Mouse (Mus musculus): ENCODE measurements around the gene S1pr1. TPM values are rescaled to one million over a fixed set of nuclear protein-coding genes. Genes with fewer than 3 reads are reported as not detected.

Gene S1pr1
- polyA plus RNA-seq (2015; fragmentation: Nextera tagmentation; extraction: Ambion mirVana) = 14.6 and 16.5 TPM in 2 replicates

DNA sequence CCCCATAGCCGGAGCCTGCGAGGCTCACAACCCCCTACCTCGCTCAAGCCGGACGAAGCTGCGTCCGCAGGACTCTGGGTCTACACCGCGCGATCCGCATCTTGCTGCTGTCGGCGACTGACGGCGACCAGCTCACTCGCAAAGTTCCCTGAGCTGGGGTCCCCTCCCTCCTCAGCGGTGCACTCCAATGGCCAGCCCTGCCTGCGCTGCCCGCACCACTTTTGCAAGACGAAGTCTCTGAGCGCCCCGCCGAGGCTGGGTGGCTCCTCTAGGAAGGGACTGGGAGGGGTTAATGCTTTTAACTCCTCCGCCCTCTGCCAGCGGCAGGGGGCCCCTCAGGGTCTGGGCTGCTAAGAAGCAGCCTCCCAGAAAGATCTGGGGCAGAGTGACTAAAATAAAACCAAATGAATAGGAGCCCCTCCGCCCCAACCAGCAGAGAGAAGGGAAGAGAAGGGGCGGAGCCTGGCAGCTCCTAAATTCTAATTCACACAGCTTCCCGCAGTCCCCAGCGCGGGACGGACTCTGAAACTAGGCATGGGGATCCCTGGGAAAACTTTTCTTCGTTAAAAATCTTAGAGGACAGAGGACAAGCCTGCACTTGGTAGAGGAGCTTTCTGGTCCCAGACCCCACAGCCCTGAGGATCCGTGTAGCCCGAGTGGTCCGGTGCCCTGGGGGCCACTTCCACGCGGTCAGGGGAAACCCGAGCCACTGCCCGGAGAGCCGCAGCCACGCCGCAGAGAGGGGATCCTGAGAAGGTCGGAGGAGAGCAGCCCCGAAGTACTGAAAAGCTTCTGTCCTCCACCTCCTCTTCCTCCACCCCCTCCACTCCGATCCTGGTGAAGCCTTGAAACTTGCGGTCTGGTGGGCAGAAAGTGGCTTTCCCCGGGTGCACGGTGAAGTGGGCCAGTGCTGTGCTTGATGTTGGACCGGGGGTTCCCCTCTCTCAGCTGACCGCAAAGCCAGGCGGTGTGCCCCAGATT, at the start of gene S1pr1:
S1pr1 (minus strand) TSS at position 402 of the 981 bp plus-strand sequence.
- ATAC-seq = peak; percentile 91

DNA sequence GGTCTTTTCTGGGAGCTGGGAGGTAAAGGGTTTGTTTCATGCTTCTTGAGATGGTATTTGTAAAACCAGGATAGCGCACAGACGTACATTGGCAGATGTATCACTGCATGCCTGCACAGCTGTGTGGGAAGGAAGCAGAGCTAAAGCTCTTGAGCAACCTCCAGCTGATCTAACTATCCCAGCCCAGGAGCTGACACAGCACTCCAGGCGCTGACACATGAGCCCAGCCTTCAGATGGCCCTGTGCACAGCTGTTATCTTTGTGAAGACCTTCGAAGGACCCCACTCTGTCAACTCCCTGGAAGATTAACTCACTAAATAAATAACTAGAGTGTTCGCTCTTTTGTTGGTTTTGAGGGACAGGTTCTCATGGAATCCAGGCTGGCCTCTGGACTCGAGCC, 48.4 kb upstream of the S1pr1 start:
- Histone ChIP-seq H3K9ac (no peak overlapping the region), H3K9me3 (no peaks in the 10 kb centered on the region), H3K27me3 (replicated peaks) (no peaks in the 10 kb centered on the region), H3K36me3 (no peaks in the 10 kb centered on the region), H3K4me1 (replicated peaks) (0 out of 2 replicates have a peak, but pooled peaks cover 4% of the 10 kb centered on the region), H3K27ac (no peak overlapping the region), H3K4me2 (replicated peaks) (no peak overlapping the region; the same call in 1 of the 2 replicates), H3K4me3 (replicated peaks) (no peak overlapping the region)
- ATAC-seq = peak; percentile 82
- 27% methylated on average over 6 of the region's 6 CpGs for WGBS

More for the DNA sequence above, at the start of gene S1pr1:
- no peaks in the 10 kb centered on the region for H3K9me3 ChIP-seq
- peak within 1 kb of the TSS; percentile 64 for H3K9ac ChIP-seq
- peak within 1 kb of the TSS; percentile 56 for H3K4me3 ChIP-seq (replicated peaks)
- 2% methylated on average over 51 of the region's 51 CpGs for WGBS
- H3K36me3 ChIP-seq = no peaks in the 10 kb centered on the region
- no peaks in the 10 kb centered on the region for H3K27me3 ChIP-seq (replicated peaks)
- peak within 1 kb of the TSS; percentile 66 for H3K27ac ChIP-seq
- H3K4me2 ChIP-seq (replicated peaks) = peak within 1 kb of the TSS; percentile 92
- no peaks in the 10 kb centered on the region; the same call in 1 of the 2 replicates for H3K4me1 ChIP-seq (replicated peaks)

DNA sequence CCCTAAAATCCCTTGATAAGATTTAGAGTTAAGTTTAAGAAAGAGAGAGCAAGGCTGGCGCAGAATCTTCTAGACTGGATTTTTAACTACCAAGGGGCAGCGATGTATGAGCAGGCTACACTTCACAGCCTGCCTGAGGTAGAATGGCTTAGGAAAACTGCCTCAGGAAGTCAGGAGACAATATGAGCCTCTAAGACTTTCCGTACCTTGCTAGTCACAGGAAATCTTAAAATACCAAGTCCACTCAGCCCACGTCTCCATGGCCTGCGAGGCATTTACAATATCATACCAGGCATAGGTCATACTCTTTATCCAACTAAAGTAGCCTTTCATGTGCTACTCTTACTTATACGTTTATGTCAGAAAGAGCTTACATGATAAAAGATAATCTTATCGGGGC, 48.0 kb upstream of the S1pr1 start:
- ATAC-seq = no peak
- Histone ChIP-seq H3K4me2 (replicated peaks) (no peak overlapping the region), H3K4me3 (replicated peaks) (no peak overlapping the region), H3K9ac (no peak overlapping the region), H3K9me3 (no peaks in the 10 kb centered on the region), H3K27ac (no peak overlapping the region), H3K36me3 (no peaks in the 10 kb centered on the region), H3K4me1 (replicated peaks) (0 out of 2 replicates have a peak, but pooled peaks cover 4% of the 10 kb centered on the region), H3K27me3 (replicated peaks) (no peaks in the 10 kb centered on the region)
- WGBS = 64% methylated on average over 7 of the region's 7 CpGs

DNA sequence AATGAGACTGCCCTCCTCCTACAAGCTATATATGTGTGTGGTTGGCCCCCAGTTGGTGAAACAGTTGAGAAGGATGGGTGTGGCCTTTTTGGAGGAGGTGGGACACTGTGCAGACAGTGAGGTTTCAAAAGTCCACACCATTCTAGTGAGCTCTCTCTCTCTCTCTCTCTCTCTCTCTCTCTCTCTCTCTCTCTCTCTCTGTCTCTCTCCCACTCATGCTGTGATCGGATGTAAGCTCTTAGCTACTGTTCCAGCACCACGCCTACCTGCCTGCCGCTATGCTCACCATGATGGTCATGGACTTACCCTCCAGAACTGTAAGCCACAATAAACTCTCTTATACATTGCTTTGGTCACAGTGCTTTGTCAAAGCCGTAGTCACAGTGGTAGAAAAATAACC, 44.8 kb upstream of the S1pr1 start:
- no peak for ATAC-seq
- no peaks in the 10 kb centered on the region for H3K27me3 ChIP-seq (replicated peaks)
- H3K9me3 ChIP-seq = no peaks in the 10 kb centered on the region
- no peak overlapping the region for H3K27ac ChIP-seq
- no peak overlapping the region for H3K4me2 ChIP-seq (replicated peaks)
- 96% methylated on average over 4 of the region's 4 CpGs for WGBS
- H3K4me3 ChIP-seq (replicated peaks) = no peak overlapping the region
- 0 out of 2 replicates have a peak, but pooled peaks cover 4% of the 10 kb centered on the region for H3K4me1 ChIP-seq (replicated peaks)
- no peak overlapping the region for H3K9ac ChIP-seq
- H3K36me3 ChIP-seq = no peaks in the 10 kb centered on the region

DNA sequence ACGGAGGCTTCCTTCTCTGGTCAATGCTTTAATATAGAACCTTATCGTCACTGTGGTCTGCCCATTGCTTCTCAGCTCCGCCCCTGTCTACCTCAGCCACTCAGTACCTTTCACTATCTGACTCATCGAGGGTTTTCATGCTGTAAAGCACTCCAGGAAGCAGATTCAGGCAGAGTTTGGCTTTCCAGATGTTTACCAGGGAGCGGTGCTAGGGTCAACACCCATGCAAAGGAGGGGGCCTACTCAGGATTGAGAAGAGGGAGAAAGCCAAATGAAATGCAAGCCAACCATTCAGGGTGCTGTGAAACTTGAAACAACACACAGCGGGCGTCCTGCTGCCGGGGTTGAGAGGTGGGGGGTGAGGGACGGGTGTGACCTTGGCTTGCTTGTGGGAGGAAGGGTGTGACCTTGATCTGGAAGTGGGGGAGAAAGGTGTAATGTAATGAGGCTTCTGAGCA, 43.6 kb upstream of the S1pr1 start:
- Histone ChIP-seq H3K4me3 (replicated peaks) (peak overlapping the region; percentile 16; the same call in 1 of the 2 replicates), H3K36me3 (no peaks in the 10 kb centered on the region), H3K4me2 (replicated peaks) (peak overlapping the region; percentile 51), H3K9ac (no peak overlapping the region), H3K27me3 (replicated peaks) (no peaks in the 10 kb centered on the region), H3K4me1 (replicated peaks) (0 out of 2 replicates have a peak, but pooled peaks cover 2% of the 10 kb centered on the region), H3K9me3 (no peaks in the 10 kb centered on the region), H3K27ac (no peak overlapping the region)
- WGBS = 10% methylated on average over 9 of the region's 9 CpGs
- ATAC-seq = peak; percentile 87

DNA sequence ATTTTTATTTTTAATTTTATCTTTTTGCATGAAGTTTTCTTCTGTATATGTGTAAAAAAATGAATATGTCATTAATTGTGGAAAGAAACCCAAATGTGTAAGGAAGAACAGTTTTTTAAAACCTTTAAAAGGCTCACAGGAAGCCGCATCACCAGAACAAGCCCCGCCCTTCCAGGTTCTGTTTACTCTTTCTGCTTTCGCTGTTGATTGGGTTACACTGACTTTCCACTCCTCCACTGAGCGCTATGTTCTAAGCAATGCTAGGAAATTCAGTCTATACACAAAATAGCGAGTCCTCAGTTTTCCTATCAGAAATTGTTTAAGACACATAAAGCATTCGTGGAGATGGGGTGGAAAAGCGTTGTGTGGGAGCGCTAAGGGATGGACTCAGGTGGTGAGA, 39.6 kb upstream of the S1pr1 start:
- no peak overlapping the region for H3K4me3 ChIP-seq (replicated peaks)

DNA sequence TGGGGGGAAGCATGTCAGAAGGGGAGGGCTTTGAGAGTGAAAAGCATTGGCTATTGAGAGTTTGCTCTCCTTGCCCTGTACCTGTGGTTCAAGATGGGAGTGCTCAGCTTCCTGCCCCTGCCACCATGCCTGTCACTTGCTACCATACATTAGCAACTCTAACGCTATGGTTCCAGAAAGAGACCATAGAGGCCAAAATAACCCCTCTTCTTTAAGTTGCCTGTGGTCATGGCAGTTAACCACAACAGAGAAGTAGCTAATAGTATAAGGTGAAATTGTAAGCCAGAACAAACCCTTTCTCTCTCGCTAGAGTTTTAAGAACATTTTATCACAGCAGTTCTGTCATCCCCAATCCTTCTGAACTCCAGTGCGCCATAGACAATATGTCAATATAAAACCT, 35.5 kb upstream of the S1pr1 start:
- no peaks in the 10 kb centered on the region for H3K4me1 ChIP-seq (replicated peaks)
- H3K9ac ChIP-seq = no peak overlapping the region
- no peaks in the 10 kb centered on the region for H3K36me3 ChIP-seq
- no peak for ATAC-seq
- WGBS = 86% methylated on average over 3 of the region's 3 CpGs
- H3K4me3 ChIP-seq (replicated peaks) = no peak overlapping the region
- no peak overlapping the region for H3K4me2 ChIP-seq (replicated peaks)
- no peak overlapping the region for H3K27ac ChIP-seq
- H3K9me3 ChIP-seq = no peaks in the 10 kb centered on the region
- no peaks in the 10 kb centered on the region for H3K27me3 ChIP-seq (replicated peaks)

More for the DNA sequence above, 39.6 kb upstream of the S1pr1 start:
- H3K4me1 ChIP-seq (replicated peaks) = no peaks in the 10 kb centered on the region
- H3K36me3 ChIP-seq = no peaks in the 10 kb centered on the region
- no peak overlapping the region for H3K27ac ChIP-seq
- no peaks in the 10 kb centered on the region for H3K9me3 ChIP-seq
- H3K9ac ChIP-seq = no peak overlapping the region
- 0 out of 2 replicates have a peak overlapping the region, but pooled peaks have one; percentile 19 for H3K4me2 ChIP-seq (replicated peaks)
- H3K27me3 ChIP-seq (replicated peaks) = no peaks in the 10 kb centered on the region
- no peak for ATAC-seq
- WGBS = 48% methylated on average over 8 of the region's 8 CpGs

DNA sequence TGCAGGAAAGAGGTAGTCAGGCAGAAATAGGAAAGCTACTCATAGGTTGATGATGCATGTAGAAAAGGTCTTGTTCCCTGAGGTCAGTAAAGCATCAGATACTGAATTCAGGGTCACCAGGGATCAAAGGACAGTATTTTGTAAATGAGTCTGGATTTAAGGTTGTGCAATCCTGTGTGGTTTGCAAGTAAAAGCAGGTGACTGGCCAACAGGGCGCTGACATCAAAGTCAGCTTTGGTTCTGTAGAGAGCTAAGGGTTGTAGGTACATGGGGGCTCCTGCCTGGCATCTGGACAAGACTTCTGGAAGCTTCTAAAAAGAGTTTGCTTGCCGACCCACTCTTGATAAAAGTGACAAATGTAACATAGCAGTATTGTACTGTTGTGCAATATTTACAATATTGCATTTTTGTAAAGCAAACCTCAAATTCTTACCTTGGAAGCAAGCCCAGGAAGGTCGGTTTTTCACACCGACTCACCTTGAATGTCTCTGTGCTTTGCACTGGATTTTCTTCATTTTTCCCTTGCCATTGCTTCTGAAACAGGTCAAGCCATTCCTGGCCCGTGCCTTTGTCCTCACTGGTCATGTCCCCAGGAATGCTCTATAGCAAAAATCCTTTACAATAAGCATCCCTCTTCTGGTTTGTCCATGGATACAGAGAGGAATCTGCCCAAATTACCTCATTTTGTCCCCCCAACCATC, 33.6 kb upstream of the S1pr1 start:
- Histone ChIP-seq H3K9ac (no peak overlapping the region), H3K4me3 (replicated peaks) (no peak overlapping the region), H3K27me3 (replicated peaks) (no peaks in the 10 kb centered on the region), H3K27ac (no peak overlapping the region), H3K4me1 (replicated peaks) (no peaks in the 10 kb centered on the region), H3K9me3 (no peaks in the 10 kb centered on the region), H3K4me2 (replicated peaks) (no peak overlapping the region), H3K36me3 (no peaks in the 10 kb centered on the region)
- ATAC-seq = no peak
- WGBS = 78% methylated on average over 5 of the region's 5 CpGs

DNA sequence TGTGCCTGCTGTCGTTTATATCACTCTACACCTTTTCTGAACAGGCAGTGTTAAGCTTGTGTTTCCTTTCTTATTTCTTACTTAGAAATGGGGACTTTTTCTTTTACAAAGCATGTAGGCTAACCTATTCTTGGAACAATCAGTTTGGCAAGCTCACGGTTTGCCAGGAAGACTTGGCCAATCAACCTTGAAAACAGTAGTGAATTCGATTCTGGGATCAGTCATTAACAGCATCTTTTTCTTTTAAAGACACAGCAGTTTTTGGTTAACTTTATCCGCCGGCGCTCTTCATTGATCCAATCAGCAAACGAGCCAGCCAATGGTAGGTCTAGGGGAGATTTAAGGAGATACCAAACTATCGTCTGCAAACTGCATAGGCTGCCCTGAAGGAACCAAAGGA, 31.6 kb upstream of the S1pr1 start:
- Histone ChIP-seq H3K36me3 (no peaks in the 10 kb centered on the region), H3K4me1 (replicated peaks) (no peaks in the 10 kb centered on the region), H3K4me3 (replicated peaks) (no peak overlapping the region), H3K9me3 (no peaks in the 10 kb centered on the region), H3K9ac (no peak overlapping the region), H3K4me2 (replicated peaks) (no peak overlapping the region), H3K27ac (no peak overlapping the region), H3K27me3 (replicated peaks) (no peaks in the 10 kb centered on the region)
- no peak for ATAC-seq
- WGBS = 81% methylated on average over 8 of the region's 8 CpGs

DNA sequence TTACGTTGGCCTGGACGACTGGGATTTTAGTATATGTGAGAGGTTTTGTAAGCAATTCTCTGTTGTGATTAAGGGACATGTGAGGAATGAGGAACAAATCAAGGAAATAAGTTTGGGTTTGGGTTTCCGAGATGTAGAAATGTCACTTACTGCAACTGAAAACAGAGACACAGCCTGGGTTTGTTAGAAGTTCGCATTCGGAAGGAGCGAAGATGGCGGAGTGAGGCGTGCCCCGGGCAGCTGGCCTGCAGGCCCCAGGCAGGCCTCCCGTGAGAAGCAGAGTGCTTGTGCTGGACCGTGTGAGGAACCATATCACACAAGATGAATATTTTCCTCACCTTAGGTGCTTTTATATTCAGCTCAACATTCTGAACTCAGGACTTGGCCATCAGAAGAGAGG, 30.2 kb upstream of the S1pr1 start:
- no peak for ATAC-seq
- H3K36me3 ChIP-seq = no peaks in the 10 kb centered on the region
- H3K4me1 ChIP-seq (replicated peaks) = no peaks in the 10 kb centered on the region
- WGBS = 84% methylated on average over 11 of the region's 11 CpGs
- no peaks in the 10 kb centered on the region for H3K9me3 ChIP-seq
- H3K4me3 ChIP-seq (replicated peaks) = no peak overlapping the region
- H3K4me2 ChIP-seq (replicated peaks) = no peak overlapping the region
- no peaks in the 10 kb centered on the region for H3K27me3 ChIP-seq (replicated peaks)
- H3K9ac ChIP-seq = no peak overlapping the region
- H3K27ac ChIP-seq = no peak overlapping the region

DNA sequence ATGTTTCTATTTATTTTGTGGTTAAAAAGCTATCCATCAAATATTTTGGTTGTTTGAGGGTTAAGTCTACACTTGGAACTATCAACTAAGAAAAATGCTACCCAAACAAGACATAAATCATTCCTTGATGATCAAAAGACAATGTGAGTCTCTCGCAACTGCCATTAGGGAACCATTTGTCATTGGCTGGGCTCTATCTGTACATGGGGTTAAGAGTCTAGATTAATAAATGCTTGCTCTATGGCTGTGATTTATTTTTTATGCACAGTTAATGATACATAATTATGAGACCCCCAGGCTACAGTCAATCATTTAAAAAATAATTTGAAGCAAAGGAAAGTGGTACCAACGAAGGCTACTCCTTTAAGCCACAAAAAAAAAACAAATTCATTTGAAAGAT, 23.7 kb upstream of the S1pr1 start:
- Histone ChIP-seq H3K36me3 (no peaks in the 10 kb centered on the region), H3K27ac (no peak overlapping the region), H3K27me3 (replicated peaks) (no peaks in the 10 kb centered on the region), H3K9ac (no peak overlapping the region), H3K4me3 (replicated peaks) (no peak overlapping the region), H3K4me2 (replicated peaks) (no peak overlapping the region), H3K4me1 (replicated peaks) (no peaks in the 10 kb centered on the region), H3K9me3 (no peaks in the 10 kb centered on the region)
- WGBS = 44% methylated on average over 2 of the region's 2 CpGs
- no peak for ATAC-seq

DNA sequence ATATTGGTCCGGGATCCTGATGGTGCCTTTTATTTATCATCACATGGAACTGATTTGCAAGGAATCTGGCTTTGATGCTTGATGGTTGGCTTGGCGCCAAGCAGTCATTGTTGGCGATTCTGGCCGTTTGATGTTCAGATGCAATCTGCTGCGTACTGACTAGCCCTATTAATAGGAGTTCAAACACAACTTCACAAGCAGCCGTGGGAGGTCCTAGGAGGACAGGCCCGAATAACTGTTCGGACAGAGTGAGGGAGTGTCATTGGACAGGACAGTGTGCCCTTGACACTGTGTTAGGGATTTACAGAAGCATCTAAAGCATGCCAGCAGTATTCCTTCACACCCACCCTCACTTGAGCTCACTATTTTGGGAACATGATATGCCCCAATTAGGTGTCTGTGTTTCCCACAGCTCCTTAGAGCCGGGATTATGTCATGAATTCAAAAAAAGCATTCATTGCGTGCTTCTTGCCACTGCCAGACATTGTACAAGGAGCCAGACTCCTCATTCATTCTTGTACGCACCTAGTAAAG, 23.0 kb upstream of the S1pr1 start:
- no peaks in the 10 kb centered on the region for H3K36me3 ChIP-seq
- H3K27ac ChIP-seq = no peak overlapping the region
- H3K4me1 ChIP-seq (replicated peaks) = no peaks in the 10 kb centered on the region
- no peaks in the 10 kb centered on the region for H3K9me3 ChIP-seq
- no peak overlapping the region for H3K4me2 ChIP-seq (replicated peaks)
- no peaks in the 10 kb centered on the region for H3K27me3 ChIP-seq (replicated peaks)
- H3K9ac ChIP-seq = no peak overlapping the region
- no peak overlapping the region for H3K4me3 ChIP-seq (replicated peaks)
- no peak for ATAC-seq
- 66% methylated on average over 11 of the region's 11 CpGs for WGBS

Data from intestine, embryonic 15.5 days (tissue).